Mouse (Mus musculus): ENCODE measurements at regions not wholly inside any gene's neighbourhood (a gene's known extent, or its start where the extent isn't known, plus 50 kb on each side); places are given as distances from the start of the nearest gene placed in this dataset.

DNA sequence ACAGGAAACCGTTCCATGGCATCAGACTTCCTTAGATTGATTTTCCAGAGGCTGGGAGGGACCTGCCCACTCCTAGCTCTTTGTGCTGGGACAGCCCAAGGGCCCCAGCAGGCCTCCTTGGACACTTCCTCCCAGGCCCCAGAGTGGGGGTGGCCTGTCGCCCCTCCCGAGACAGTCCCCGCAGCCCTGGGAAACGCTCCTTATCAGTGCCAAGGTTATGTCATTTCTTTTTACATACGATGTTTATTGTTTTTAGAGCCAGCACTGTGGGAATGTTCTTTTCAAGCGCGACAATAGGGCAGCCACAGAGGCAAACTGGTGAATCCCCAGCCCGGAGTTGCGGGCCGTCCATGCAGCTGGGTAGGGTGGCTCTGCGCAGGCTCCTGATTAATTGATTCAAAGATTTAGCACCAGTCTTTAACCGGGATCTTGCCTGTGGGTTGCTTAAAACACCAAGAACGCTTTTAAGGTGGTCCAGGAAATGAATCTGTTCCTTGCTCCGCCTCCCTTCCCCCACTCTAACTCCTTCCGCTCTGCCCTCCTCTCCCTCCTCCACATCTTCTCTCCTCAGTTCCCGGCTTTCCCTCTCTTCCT, 304.4 kb upstream of the Arglu1 start:
- peak overlapping the region; percentile 29 for H3K4me3 ChIP-seq
- H3K4me1 ChIP-seq (replicated peaks) = peaks cover 41% of the 10 kb centered on the region
- H3K27ac ChIP-seq = peak overlapping the region; percentile 76
- WGBS = 4% methylated on average over 17 of the region's 17 CpGs
- no peaks in the 10 kb centered on the region for H3K27me3 ChIP-seq
- H3K9ac ChIP-seq = no peak overlapping the region
- H3K9me3 ChIP-seq (replicated peaks) = no peaks in the 10 kb centered on the region
- H3K4me2 ChIP-seq = peak overlapping the region; percentile 53
- ATAC-seq (replicated peaks; ENCODE audit: insufficient number of reproducible peaks, insufficient read depth, low FRiP score, low read depth) = peak; percentile 91
- H3K36me3 ChIP-seq = no peaks in the 10 kb centered on the region

DNA sequence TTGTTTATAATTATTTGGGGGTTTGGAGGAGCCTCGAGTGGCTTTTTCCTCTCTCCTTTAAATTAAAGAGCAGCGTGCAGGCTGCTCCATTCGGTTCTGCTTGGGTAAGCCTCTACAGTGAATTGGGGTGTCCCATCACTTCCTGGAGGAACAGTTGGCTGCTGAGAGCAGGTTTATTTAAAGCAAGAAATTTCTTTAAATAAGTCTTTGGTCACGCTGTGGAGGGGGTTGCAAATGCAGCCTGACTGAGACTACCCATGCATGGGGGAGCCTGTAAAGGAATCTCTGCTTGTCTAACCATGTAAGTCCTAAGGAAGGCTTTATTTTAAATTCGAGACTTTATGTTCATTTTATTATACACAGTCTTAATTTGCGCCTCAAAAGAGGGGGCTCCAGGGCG, 303.7 kb upstream of the Arglu1 start:
- ATAC-seq (replicated peaks; ENCODE audit: insufficient number of reproducible peaks, insufficient read depth, low FRiP score, low read depth) = no peak
- H3K9ac ChIP-seq = no peak overlapping the region
- peaks cover 41% of the 10 kb centered on the region for H3K4me1 ChIP-seq (replicated peaks)
- no peak overlapping the region for H3K4me3 ChIP-seq
- H3K9me3 ChIP-seq (replicated peaks) = no peaks in the 10 kb centered on the region
- peak overlapping the region; percentile 53 for H3K4me2 ChIP-seq
- peak overlapping the region; percentile 76 for H3K27ac ChIP-seq
- whole genome bisulfite sequencing = 41% methylated on average over 7 of the region's 7 CpGs
- no peaks in the 10 kb centered on the region for H3K36me3 ChIP-seq
- H3K27me3 ChIP-seq = no peaks in the 10 kb centered on the region

DNA sequence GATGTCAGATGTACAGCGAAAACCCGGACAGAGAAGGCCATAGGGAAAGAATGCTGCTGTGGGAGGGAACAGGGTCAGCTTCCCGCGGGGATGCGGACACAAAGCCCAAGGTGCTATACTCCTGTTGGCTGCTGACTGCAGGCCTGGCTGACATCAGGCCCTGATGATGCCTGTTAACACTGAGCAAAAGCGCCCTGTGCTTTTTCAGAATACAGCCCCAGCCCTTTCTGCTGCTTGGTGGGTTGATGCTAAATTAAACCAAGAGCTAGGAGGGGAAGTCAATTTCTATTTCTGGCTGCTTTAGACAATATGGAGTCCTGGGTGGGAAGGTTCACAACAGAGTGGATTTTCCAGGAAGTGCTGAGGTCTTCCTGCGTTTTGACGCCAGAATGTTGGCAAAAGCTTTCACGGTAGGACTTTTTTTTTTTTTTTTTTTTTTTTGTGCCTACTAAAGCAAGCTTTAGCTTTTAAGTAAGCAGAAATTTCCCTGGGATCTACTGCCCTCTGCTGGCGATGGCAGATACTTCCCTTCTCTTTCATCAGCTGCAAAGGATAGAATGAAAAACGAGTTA, 302.2 kb upstream of the Arglu1 start:
- Histone ChIP-seq H3K9me3 (replicated peaks) (no peaks in the 10 kb centered on the region), H3K4me3 (peak overlapping the region; percentile 17; the same call in 1 of the 2 replicates), H3K27ac (peak overlapping the region; percentile 89), H3K4me2 (peak overlapping the region; percentile 44), H3K36me3 (no peaks in the 10 kb centered on the region), H3K4me1 (replicated peaks) (peaks cover 41% of the 10 kb centered on the region), H3K27me3 (no peaks in the 10 kb centered on the region), H3K9ac (0 out of 2 replicates have a peak overlapping the region, but pooled peaks have one; percentile 5)
- ATAC-seq (replicated peaks; ENCODE audit: insufficient number of reproducible peaks, insufficient read depth, low FRiP score, low read depth) = peak; percentile 59
- 5% methylated on average over 11 of the region's 11 CpGs for WGBS

DNA sequence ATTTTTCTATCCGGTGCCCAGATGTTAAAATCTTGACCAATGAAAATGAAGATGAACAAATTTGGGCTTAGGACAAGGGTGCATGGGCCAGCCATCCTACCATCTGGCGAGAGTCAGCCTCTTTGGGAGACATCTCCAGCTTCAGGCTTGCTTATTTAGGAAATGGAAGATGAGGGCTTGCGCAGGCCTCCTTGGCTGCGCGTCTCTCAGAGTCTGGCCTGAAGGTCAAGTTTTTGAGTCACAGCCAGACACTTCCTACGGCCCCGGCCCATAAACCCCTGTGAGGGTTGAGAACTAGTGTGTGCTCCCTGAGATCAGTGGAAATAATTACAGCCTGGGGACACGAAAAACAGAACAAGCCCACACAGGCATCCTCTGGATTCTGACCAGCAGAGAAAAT, 300.7 kb upstream of the Arglu1 start:
- Histone ChIP-seq H3K9ac (no peak overlapping the region), H3K27ac (peak overlapping the region; percentile 11), H3K4me2 (no peak overlapping the region), H3K27me3 (no peaks in the 10 kb centered on the region), H3K4me3 (no peak overlapping the region), H3K36me3 (no peaks in the 10 kb centered on the region), H3K9me3 (replicated peaks) (no peaks in the 10 kb centered on the region), H3K4me1 (replicated peaks) (peaks cover 41% of the 10 kb centered on the region)
- ATAC-seq (replicated peaks; ENCODE audit: insufficient number of reproducible peaks, insufficient read depth, low FRiP score, low read depth) = no peak
- WGBS = 54% methylated on average over 8 of the region's 8 CpGs

DNA sequence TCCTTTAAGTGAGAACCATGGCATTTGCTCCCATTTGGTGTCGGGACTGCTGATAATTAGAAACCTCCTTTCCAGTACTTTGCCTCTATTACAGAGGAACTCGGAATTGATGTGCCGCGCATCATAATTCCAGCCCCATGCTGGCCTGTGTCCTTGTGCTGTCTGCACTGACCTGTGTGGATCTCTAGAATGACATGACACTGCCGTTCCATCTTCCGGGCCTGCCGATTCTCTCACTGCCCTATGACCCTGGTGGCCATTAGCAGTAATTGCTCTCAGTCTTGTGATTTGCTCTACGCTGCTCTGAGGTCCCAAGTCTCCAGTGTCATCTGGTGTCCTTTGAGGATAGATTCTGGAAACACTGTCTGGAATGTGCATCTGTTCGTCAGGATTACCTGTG, 295.7 kb upstream of the Arglu1 start:
- 70% methylated on average over 9 of the region's 9 CpGs for WGBS
- H3K4me1 ChIP-seq (replicated peaks) = peaks cover 29% of the 10 kb centered on the region
- no peaks in the 10 kb centered on the region for H3K36me3 ChIP-seq
- no peaks in the 10 kb centered on the region for H3K9me3 ChIP-seq (replicated peaks)
- no peak for ATAC-seq (replicated peaks; ENCODE audit: insufficient number of reproducible peaks, insufficient read depth, low FRiP score, low read depth)
- no peak overlapping the region for H3K4me3 ChIP-seq
- H3K9ac ChIP-seq = no peak overlapping the region
- H3K4me2 ChIP-seq = no peak overlapping the region
- no peaks in the 10 kb centered on the region for H3K27me3 ChIP-seq
- H3K27ac ChIP-seq = no peak overlapping the region

DNA sequence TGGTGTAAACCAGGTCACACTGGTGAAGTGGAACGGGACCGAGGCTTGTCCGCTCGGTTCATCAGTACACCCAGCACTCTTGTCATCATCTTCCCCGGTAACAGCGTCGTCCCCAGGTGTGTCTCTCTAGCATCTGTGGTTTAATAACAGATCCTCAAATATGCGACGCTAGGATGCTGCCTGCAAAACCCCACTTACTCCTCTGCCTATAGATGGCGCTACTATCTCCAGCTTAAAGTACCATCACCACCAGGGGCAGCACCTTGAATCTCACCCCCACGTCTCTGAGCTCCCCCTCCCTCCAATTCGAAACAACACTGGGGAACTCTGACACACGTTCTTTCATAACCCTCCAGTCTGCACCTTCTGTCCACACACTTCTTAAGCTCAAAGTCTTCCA, 295.1 kb upstream of the Arglu1 start:
- 79% methylated on average over 13 of the region's 13 CpGs for WGBS
- Histone ChIP-seq H3K4me3 (no peak overlapping the region), H3K9ac (no peak overlapping the region), H3K9me3 (replicated peaks) (no peaks in the 10 kb centered on the region), H3K4me1 (replicated peaks) (peaks cover 22% of the 10 kb centered on the region), H3K36me3 (no peaks in the 10 kb centered on the region), H3K27ac (no peak overlapping the region), H3K27me3 (no peaks in the 10 kb centered on the region), H3K4me2 (no peak overlapping the region)
- ATAC-seq (replicated peaks; ENCODE audit: insufficient number of reproducible peaks, insufficient read depth, low FRiP score, low read depth) = no peak

DNA sequence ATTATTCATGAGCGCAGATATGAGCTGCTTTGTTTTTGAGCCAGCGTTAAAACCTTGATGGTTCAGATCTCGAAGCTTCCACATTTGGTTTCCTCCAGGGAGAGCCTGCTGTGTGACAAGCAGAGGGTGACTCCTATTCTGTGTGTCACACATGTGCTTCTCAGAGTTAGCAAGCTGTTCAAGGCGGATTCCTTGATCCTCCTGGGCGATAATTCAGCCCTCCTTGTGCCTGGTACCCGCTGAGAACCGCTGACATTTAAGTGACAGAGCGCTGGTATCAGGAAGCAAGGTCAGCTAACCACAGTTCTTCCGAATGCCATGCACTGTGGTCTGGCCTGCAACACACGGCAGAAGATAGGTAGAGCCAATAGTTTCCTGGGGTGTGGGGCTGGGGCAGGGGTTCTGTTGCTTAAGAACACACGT, 294.5 kb upstream of the Arglu1 start:
- no peak overlapping the region for H3K27ac ChIP-seq
- peak overlapping the region; percentile 19 for H3K4me2 ChIP-seq
- H3K9me3 ChIP-seq (replicated peaks) = no peaks in the 10 kb centered on the region
- 29% methylated on average over 11 of the region's 11 CpGs for WGBS
- H3K36me3 ChIP-seq = no peaks in the 10 kb centered on the region
- no peak overlapping the region for H3K4me3 ChIP-seq
- no peaks in the 10 kb centered on the region for H3K27me3 ChIP-seq
- no peak overlapping the region for H3K9ac ChIP-seq
- H3K4me1 ChIP-seq (replicated peaks) = peaks cover 22% of the 10 kb centered on the region
- ATAC-seq (replicated peaks; ENCODE audit: insufficient number of reproducible peaks, insufficient read depth, low FRiP score, low read depth) = no peak; the same call in 1 of the 2 replicates

DNA sequence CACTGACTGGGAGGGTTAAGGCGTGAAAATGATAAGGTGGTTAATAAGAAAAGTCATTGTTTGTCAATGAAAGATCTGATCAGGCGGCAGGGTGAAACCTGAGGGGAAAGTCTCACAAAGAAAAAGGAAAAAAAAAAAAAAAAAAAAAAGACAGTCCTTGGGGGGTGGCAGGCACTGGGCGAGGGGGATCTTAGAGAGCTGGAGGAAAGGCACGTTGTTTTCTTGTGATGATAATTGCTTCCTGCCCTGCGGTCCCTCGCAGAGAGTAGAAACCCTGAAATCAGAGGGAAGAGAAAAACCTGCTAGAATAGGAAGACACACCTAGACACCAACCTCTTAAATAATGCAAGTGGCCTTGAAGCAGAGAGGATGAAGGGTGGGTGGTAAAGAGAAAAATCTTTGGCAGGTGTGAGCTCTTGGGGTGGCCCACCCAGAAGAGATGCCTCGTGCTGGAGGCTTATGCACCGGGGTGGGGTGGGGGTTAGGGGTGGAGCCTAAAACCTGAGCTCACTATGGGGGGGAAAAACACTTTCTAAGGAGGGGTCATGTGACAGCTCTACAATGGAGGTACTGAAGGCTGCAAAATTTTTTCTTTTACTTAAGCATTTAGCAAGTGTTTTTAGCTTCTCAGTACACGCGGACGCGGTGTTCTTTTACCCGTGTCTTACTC, 294.0 kb upstream of the Arglu1 start:
- Histone ChIP-seq H3K4me2 (peak overlapping the region; percentile 19), H3K27ac (no peak overlapping the region), H3K36me3 (no peaks in the 10 kb centered on the region), H3K9ac (no peak overlapping the region), H3K27me3 (no peaks in the 10 kb centered on the region), H3K9me3 (replicated peaks) (no peaks in the 10 kb centered on the region), H3K4me1 (replicated peaks) (peaks cover 22% of the 10 kb centered on the region), H3K4me3 (no peak overlapping the region)
- WGBS = 37% methylated on average over 13 of the region's 13 CpGs
- no peak for ATAC-seq (replicated peaks; ENCODE audit: insufficient number of reproducible peaks, insufficient read depth, low FRiP score, low read depth)

DNA sequence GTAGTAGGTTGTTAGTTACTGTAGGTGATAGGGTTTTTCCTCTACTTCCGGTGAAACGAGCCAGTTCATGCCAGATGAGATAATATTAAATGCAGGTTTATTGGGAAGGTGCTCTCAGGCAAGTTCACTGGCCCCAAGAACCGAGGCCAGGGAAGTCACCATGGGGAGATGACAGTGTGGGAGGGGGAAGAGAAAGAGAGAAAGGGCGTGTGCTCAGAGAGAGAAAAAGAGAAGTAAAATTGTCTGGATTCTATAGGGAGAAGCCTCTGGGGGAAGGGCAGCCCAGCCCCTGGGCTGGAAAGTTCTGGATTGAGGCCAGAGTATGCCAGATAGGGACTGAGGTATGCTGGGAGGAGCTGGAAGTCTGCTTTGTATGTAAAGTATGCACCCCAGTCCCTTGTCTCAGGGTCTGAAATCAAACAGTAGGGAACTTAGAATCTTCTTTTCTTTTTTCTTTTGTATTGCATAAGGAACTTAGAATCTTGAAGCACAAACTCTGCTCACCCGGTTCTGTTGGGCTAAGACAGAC, 292.9 kb upstream of the Arglu1 start:
- H3K27ac ChIP-seq = 0 out of 2 replicates have a peak overlapping the region, but pooled peaks have one; percentile 27

DNA sequence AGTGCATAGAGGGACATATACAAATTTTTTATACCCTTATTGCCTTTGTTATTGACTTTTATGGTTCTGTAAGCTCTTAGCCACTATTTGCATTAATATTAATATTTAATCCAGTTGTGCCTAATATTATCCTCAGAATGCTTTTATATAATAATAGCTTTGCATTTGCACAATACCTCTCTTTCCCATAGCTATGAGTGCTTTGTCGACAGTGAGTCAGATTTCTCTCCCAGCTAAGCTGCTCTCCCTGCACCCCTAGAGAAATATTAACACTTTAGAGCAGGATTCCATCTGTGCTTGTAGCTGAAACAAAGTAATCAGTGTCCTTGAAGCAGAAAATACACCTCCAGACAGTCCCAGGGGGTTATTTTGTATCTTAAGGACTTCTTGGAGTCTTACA, 288.6 kb upstream of the Arglu1 start:
- H3K9ac ChIP-seq = no peak overlapping the region
- H3K4me1 ChIP-seq (replicated peaks) = peaks cover 17% of the 10 kb centered on the region
- H3K4me2 ChIP-seq = no peak overlapping the region
- no peak for ATAC-seq (replicated peaks; ENCODE audit: insufficient number of reproducible peaks, insufficient read depth, low FRiP score, low read depth)
- H3K4me3 ChIP-seq = no peak overlapping the region
- no peak overlapping the region for H3K27ac ChIP-seq
- no peaks in the 10 kb centered on the region for H3K36me3 ChIP-seq
- H3K27me3 ChIP-seq = no peaks in the 10 kb centered on the region
- WGBS = 50% methylated on average over 1 of the region's 1 CpGs
- no peaks in the 10 kb centered on the region for H3K9me3 ChIP-seq (replicated peaks)

More for the DNA sequence above, 292.9 kb upstream of the Arglu1 start:
- Histone ChIP-seq H3K4me1 (replicated peaks) (peaks cover 22% of the 10 kb centered on the region), H3K4me2 (peak overlapping the region; percentile 43), H3K27me3 (no peaks in the 10 kb centered on the region), H3K4me3 (0 out of 2 replicates have a peak overlapping the region, but pooled peaks have one; percentile 1), H3K9me3 (replicated peaks) (no peaks in the 10 kb centered on the region), H3K9ac (no peak overlapping the region), H3K36me3 (no peaks in the 10 kb centered on the region)
- peak; percentile 54; the same call in 1 of the 2 replicates for ATAC-seq (replicated peaks; ENCODE audit: insufficient number of reproducible peaks, insufficient read depth, low FRiP score, low read depth)
- WGBS = 25% methylated on average over 5 of the region's 5 CpGs

DNA sequence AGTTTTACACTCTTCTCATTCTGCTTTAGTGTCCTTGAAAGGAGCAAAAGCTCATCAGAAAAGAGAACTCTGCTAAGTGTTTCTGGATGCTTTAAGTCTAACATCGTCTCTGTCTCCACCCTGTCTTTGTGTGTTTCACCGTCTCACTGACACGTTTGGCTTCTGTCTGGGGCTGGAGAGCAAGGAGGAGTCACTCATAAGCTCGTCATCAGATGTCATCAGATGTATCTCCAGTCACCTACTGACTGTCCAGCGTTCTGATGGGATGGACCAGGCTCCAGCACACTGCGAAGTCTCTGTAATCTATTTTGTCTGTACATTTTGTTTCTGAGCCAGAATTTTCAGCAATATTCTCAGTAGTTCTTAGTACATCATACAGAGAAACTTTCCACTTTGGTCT, 283.4 kb upstream of the Arglu1 start:
- H3K4me3 ChIP-seq = no peak overlapping the region
- no peaks in the 10 kb centered on the region for H3K36me3 ChIP-seq
- H3K4me2 ChIP-seq = peak overlapping the region; percentile 32; the same call in 1 of the 2 replicates
- no peaks in the 10 kb centered on the region for H3K27me3 ChIP-seq
- H3K9me3 ChIP-seq (replicated peaks) = no peaks in the 10 kb centered on the region
- ATAC-seq (replicated peaks; ENCODE audit: insufficient number of reproducible peaks, insufficient read depth, low FRiP score, low read depth) = no peak
- WGBS = 26% methylated on average over 6 of the region's 6 CpGs
- H3K4me1 ChIP-seq (replicated peaks) = peaks cover 20% of the 10 kb centered on the region
- H3K9ac ChIP-seq = no peak overlapping the region
- H3K27ac ChIP-seq = no peak overlapping the region
